In the genomic region with DNA sequence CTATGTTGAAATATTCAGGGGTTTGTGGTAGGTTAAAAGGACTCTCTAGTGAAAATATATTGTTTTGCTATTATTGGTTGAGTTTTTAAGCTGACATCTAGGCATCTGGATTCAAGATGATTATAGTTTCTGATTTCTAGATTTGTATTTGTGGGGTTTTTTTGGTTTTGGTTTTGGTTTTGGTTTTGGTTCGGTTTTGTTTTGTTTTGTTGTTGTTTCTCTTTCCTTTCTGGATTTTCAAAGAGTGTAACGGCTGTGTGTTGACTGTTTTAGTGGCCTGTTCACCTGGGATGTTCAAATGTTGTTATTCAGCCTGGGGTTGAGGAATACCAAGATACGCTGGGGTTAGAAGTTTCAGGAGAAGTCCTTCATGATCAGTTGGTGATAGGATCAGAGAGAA, we compare ENCODE assay signal across 28 mouse cellular contexts. TPM values are rescaled to one million over a fixed set of nuclear protein-coding genes. Genes with fewer than 3 reads are reported as not detected.
"Had no signal": no experiment of that assay in that cellular context is flagged by ENCODE, and none has a peak within 500 bp of the region (broad histone marks: within the 10 kb centered on the region; RNA-seq: fewer than 3 reads in every experiment).

No protein-coding gene starts in this region.

- H3K4me2 ChIP-seq: liver, embryonic 11.5 days; lung, embryonic 14.5 days; midbrain, embryonic 12.5 days; midbrain, embryonic 15.5 days; stomach, embryonic 15.5 days had no signal

- DNase-seq: kidney, postnatal 25 days; layer of hippocampus, postnatal 36 days; liver, postnatal 0 days; lung, embryonic 14.5 days; right cerebral cortex, postnatal 4 days; thymus, postnatal 25 days had no signal

- H3K4me1 ChIP-seq: midbrain, embryonic 12.5 days; midbrain, embryonic 15.5 days; stomach, embryonic 15.5 days had no signal

- H3K9ac ChIP-seq: liver, embryonic 14.5 days; liver, postnatal 0 days; lung, embryonic 14.5 days; midbrain, embryonic 12.5 days; midbrain, embryonic 15.5 days; stomach, embryonic 15.5 days had no signal

- H3K27ac ChIP-seq: kidney, postnatal 0 days; left cerebral cortex, adult 2 months; liver, embryonic 14.5 days; macrophage; midbrain, embryonic 12.5 days; midbrain, embryonic 15.5 days; stomach, embryonic 15.5 days had no signal

- H3K9me3 ChIP-seq: midbrain, embryonic 15.5 days; stomach, embryonic 15.5 days had no signal

- H3K4me3 ChIP-seq: left cerebral cortex, adult 2 months; midbrain, embryonic 12.5 days; midbrain, embryonic 15.5 days; myocyte; stomach, embryonic 15.5 days had no signal

- H3K36me3 ChIP-seq: midbrain, embryonic 12.5 days; midbrain, embryonic 15.5 days; stomach, embryonic 15.5 days had no signal

- ATAC-seq: liver, postnatal 0 days; lung, postnatal 0 days; midbrain, embryonic 15.5 days had no signal

- H3K27me3 ChIP-seq: midbrain, embryonic 12.5 days; midbrain, embryonic 15.5 days; stomach, embryonic 15.5 days had no signal

RNA-seq across cellular contexts. Expression of gene Gm5538, which starts 32.2 kb away (rescaled TPM):
- total RNA-seq: layer of hippocampus, adult 8-10 months; layer of hippocampus, postnatal 10 days; layer of hippocampus, postnatal 36 days; left cerebral cortex, adult 2 months; left cerebral cortex, postnatal 10 days; left cerebral cortex, postnatal 36 days; megakaryocyte, adult 5-6 weeks had no signal
- polyA plus RNA-seq: kidney, embryonic 14.5 days; kidney, postnatal 0 days; large intestine, adult 2 months; limb, embryonic 11.5 days; limb, embryonic 14.5 days; liver, embryonic 11.5 days; liver, embryonic 14.5 days; liver, postnatal 0 days; lung, embryonic 14.5 days; lung, postnatal 0 days; macrophage; midbrain, embryonic 12.5 days; midbrain, embryonic 15.5 days; myocyte; neural tube, embryonic 11.5 days; neural tube, embryonic 14.5 days; stomach, embryonic 15.5 days; thymus, postnatal 0 days had no signal
